Comparison of ENCODE assay signal across 7 mouse cellular contexts in genomic region chr12:21373820-21374475, GRCm38 (mm10). TPM values are rescaled to one million over a fixed set of nuclear protein-coding genes. Genes with fewer than 3 reads are reported as not detected.
DNase-seq lines count a peak whose midpoint lies in the region; ATAC-seq and TF ChIP-seq lines count a peak whose summit lies in the region.

No protein-coding gene starts in this region.

- peak; percentile 37 for ATAC-seq in erythroid progenitor cell, adult 5-6 weeks (replicated peaks; ENCODE audit: low FRiP score, poor library complexity, severe bottlenecking)
- ATAC-seq in liver, embryonic 12.5 days = peak; percentile 34
- ATAC-seq in stomach, postnatal 0 days (ENCODE audit: low FRiP score, low TSS enrichment) = peak; percentile 66
- ATAC-seq in cerebellum, adult (ENCODE audit: insufficient number of reproducible peaks, low FRiP score, low TSS enrichment) = no peak; the same call in 1 of the 2 replicates

- TF ChIP-seq EP300 in stomach, postnatal 0 days (optimal IDR thresholded peaks at IDR 0.05) = no peak

- under 1% methylated on average over 24 of the region's 24 CpGs for WGBS in spleen, adult 2 months
- under 1% methylated on average over 24 of the region's 24 CpGs for WGBS in liver, embryonic 12.5 days (ENCODE audit: insufficient replicate concordance)
- 2% methylated on average over 24 of the region's 24 CpGs for WGBS in stomach, postnatal 0 days

- no peaks in the 10 kb centered on the region; the same call in none of the 2 replicates for H3K4me1 ChIP-seq in spleen, adult 2 months (ENCODE audit: control insufficient read depth, insufficient read depth, insufficient read length)
- H3K4me1 ChIP-seq in liver, embryonic 12.5 days = peaks cover 53% of the 10 kb centered on the region
- no peaks in the 10 kb centered on the region for H3K4me1 ChIP-seq in stomach, postnatal 0 days (replicated peaks; ENCODE audit: control insufficient read depth, insufficient read depth)

- TF ChIP-seq POLR2A in spleen, adult 2 months (IDR thresholded peaks at IDR 0.05; ENCODE audit: low read depth, low read length) = no peak

- peak overlapping the region; percentile 87 for H3K4me2 ChIP-seq in liver, embryonic 12.5 days
- H3K4me2 ChIP-seq in stomach, postnatal 0 days (replicated peaks; ENCODE audit: low read depth) = peak overlapping the region; percentile 82

- H3K4me3 ChIP-seq in spleen, adult 2 months (ENCODE audit: extremely low read depth, insufficient read depth, insufficient read length) = peak overlapping the region; percentile 85
- H3K4me3 ChIP-seq in liver, embryonic 12.5 days = peak overlapping the region; percentile 76
- H3K4me3 ChIP-seq in stomach, postnatal 0 days (ENCODE audit: low read depth, low read length) = peak overlapping the region; percentile 73

- H3K27ac ChIP-seq in spleen, adult 2 months (ENCODE audit: insufficient read depth, low read length) = peak overlapping the region; percentile 92
- H3K27ac ChIP-seq in liver, embryonic 12.5 days = peak overlapping the region; percentile 94
- peak overlapping the region; percentile 92 for H3K27ac ChIP-seq in stomach, postnatal 0 days (replicated peaks)

- no peaks in the 10 kb centered on the region for H3K36me3 ChIP-seq in spleen, adult 2 months (ENCODE audit: control insufficient read depth, insufficient read depth, low read length)
- H3K36me3 ChIP-seq in liver, embryonic 12.5 days = peaks cover 2% of the 10 kb centered on the region; the same call in 1 of the 2 replicates
- no peaks in the 10 kb centered on the region for H3K36me3 ChIP-seq in stomach, postnatal 0 days (ENCODE audit: control insufficient read depth, insufficient read depth, low read length)

- H3K9ac ChIP-seq in liver, embryonic 12.5 days = peak overlapping the region; percentile 86
- peak overlapping the region; percentile 79 for H3K9ac ChIP-seq in stomach, postnatal 0 days (ENCODE audit: low read length)

- TF ChIP-seq CTCF in spleen, adult 2 months (IDR thresholded peaks at IDR 0.05; ENCODE audit: extremely low read depth, insufficient read depth, insufficient read length, insufficient replicate concordance) = no peak
- TF ChIP-seq CTCF in stomach, postnatal 0 days (IDR thresholded peaks at IDR 0.05; ENCODE audit: low read depth) = no peak

- DNase-seq in spleen, adult 2 months (ENCODE audit: low read depth in 1 of 2, low spot score in 2 of 2) = no peak
- no peak for DNase-seq in spleen, postnatal 4 days (ENCODE audit: low spot score in 2 of 2)
- no peak for DNase-seq in stomach, postnatal 0 days (ENCODE audit: low spot score)
- DNase-seq in thymus, adult 18-20 months = no peak

- no peaks in the 10 kb centered on the region for H3K27me3 ChIP-seq in spleen, adult 2 months (ENCODE audit: control insufficient read depth, insufficient read depth, low read length)
- H3K27me3 ChIP-seq in liver, embryonic 12.5 days (replicated peaks) = no peaks in the 10 kb centered on the region
- H3K27me3 ChIP-seq in stomach, postnatal 0 days (ENCODE audit: control insufficient read depth, insufficient read depth, low read length) = no peaks in the 10 kb centered on the region

- H3K9me3 ChIP-seq in liver, embryonic 12.5 days (replicated peaks) = no peaks in the 10 kb centered on the region
- H3K9me3 ChIP-seq in stomach, postnatal 0 days (ENCODE audit: control insufficient read depth, low read length) = no peaks in the 10 kb centered on the region

RNA-seq across cellular contexts. Expression of gene Adam17, which starts 0.5 kb away (rescaled TPM):
- 20.3 and 22.2 TPM in 2 replicates for polyA plus RNA-seq in spleen, adult 2 months (2012; rRNA removed)
- 10.5 and 16.8 TPM in 2 replicates for total RNA-seq in erythroid progenitor cell, adult 5-6 weeks (2015; ENCODE audit: low replicate concordance)
- 26.6 and 29.8 TPM in 2 replicates for total RNA-seq in erythroid progenitor cell, adult 5-6 weeks (2017; ENCODE audit: low replicate concordance)
- polyA plus RNA-seq in liver, embryonic 12.5 days (2016; fragmentation: Nextera tagmentation; extraction: Ambion mirVana) = 24.9 and 28.0 TPM in 2 replicates
- polyA plus RNA-seq in stomach, postnatal 0 days (2015; fragmentation: Nextera tagmentation; extraction: Ambion mirVana) = 16.2 and 16.9 TPM in 2 replicates

RNA-seq across cellular contexts. Expression of gene Ywhaq, which starts 43.5 kb away (rescaled TPM):
- 38.6 and 40.9 TPM in 2 replicates for polyA plus RNA-seq in spleen, adult 2 months (2012; rRNA removed)
- 105 and 127 TPM in 2 replicates for total RNA-seq in erythroid progenitor cell, adult 5-6 weeks (2015; ENCODE audit: low replicate concordance)
- 72.7 and 79.3 TPM in 2 replicates for total RNA-seq in erythroid progenitor cell, adult 5-6 weeks (2017; ENCODE audit: low replicate concordance)
- 325 and 327 TPM in 2 replicates for polyA plus RNA-seq in liver, embryonic 12.5 days (2016; fragmentation: Nextera tagmentation; extraction: Ambion mirVana)
- polyA plus RNA-seq in stomach, postnatal 0 days (2015; fragmentation: Nextera tagmentation; extraction: Ambion mirVana) = 371 and 384 TPM in 2 replicates

RNA-seq across cellular contexts. Expression of gene Iah1, which starts 57.8 kb away (rescaled TPM):
- polyA plus RNA-seq in spleen, adult 2 months (2012; rRNA removed) = 36.3 and 39.3 TPM in 2 replicates
- total RNA-seq in erythroid progenitor cell, adult 5-6 weeks (2015; ENCODE audit: low replicate concordance) = 15.1 and 20.9 TPM in 2 replicates
- total RNA-seq in erythroid progenitor cell, adult 5-6 weeks (2017; ENCODE audit: low replicate concordance) = 9.2 and 16.3 TPM in 2 replicates
- 31.4 and 31.9 TPM in 2 replicates for polyA plus RNA-seq in liver, embryonic 12.5 days (2016; fragmentation: Nextera tagmentation; extraction: Ambion mirVana)
- 43.1 and 45.1 TPM in 2 replicates for polyA plus RNA-seq in stomach, postnatal 0 days (2015; fragmentation: Nextera tagmentation; extraction: Ambion mirVana)
